In the genomic region with DNA sequence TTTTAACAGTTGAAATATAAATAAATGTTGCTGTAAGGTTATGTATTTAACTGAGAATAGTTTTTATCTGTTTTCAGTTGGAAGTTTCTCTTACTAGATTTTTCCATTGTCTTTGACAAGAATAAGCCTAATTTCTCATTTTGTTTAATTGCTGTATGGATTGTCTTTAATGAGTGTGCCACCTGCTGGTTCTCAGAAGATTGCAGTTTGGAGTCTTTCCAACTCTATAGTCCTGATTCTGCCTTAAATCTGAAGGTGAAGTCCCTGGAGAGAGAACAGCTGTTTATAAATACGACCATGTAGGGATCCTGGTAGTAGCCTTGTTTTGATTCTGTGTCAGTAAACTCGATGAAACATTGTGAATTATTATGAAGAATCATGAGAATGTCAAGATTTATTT, we compare ENCODE assay signal across 9 mouse cellular contexts. TPM values are rescaled to one million over a fixed set of nuclear protein-coding genes. Genes with fewer than 3 reads are reported as not detected.
DNase-seq lines count a peak whose midpoint lies in the region; ATAC-seq and TF ChIP-seq lines count a peak whose summit lies in the region.
"Had no signal": no experiment of that assay in that cellular context is flagged by ENCODE, and none has a peak within 500 bp of the region (broad histone marks: within the 10 kb centered on the region; RNA-seq: fewer than 3 reads in every experiment).

No protein-coding gene starts in this region.

- DNase-seq in adrenal gland, adult 18-20 months (ENCODE audit: low spot score in 2 of 2): peak; percentile 16 to 34
- no peak for DNase-seq in adrenal gland, adult 8-10 months
- peak; percentile 56 for DNase-seq in liver, adult 2 months (ENCODE audit: extremely low read depth, low read depth, low spot score)
- no peak for DNase-seq in liver, embryonic 11.5 days (ENCODE audit: low spot score)
- DNase-seq in heart, postnatal 0 days (ENCODE audit: low spot score): peak; percentile 47
- DNase-seq in left cerebral cortex, postnatal 25 days (ENCODE audit: low spot score in 2 of 2): peak; percentile 42 to 58
- DNase-seq in thymus, postnatal 25 days: peak; percentile 42

- no peak for TF ChIP-seq CTCF in liver, adult 2 months (IDR thresholded peaks at IDR 0.05; ENCODE audit: low read depth, low read length)
- TF ChIP-seq CTCF in heart, postnatal 0 days (IDR thresholded peaks at IDR 0.05; ENCODE audit: low read depth): peak; percentile 53

- H3K4me2 ChIP-seq in liver, embryonic 11.5 days: no peak overlapping the region
- no peak overlapping the region for H3K4me2 ChIP-seq in heart, postnatal 0 days (ENCODE audit: low read depth, low read length)

- H3K4me1 ChIP-seq in liver, adult 2 months (ENCODE audit: control insufficient read depth, insufficient read depth, low read length): no peaks in the 10 kb centered on the region
- H3K4me1 ChIP-seq in liver, embryonic 11.5 days (replicated peaks; ENCODE audit: control insufficient read depth, insufficient read depth, low read length): peaks cover 5% of the 10 kb centered on the region; the same call in 1 of the 2 replicates
- H3K4me1 ChIP-seq in heart, postnatal 0 days (ENCODE audit: control insufficient read depth, insufficient read depth): no peaks in the 10 kb centered on the region

- no peaks in the 10 kb centered on the region for H3K36me3 ChIP-seq in liver, adult 2 months (ENCODE audit: control insufficient read depth, insufficient read depth, low read length)
- H3K36me3 ChIP-seq in liver, embryonic 11.5 days (ENCODE audit: control insufficient read depth, insufficient read depth, low read length): 0 out of 2 replicates have a peak, but pooled peaks cover 6% of the 10 kb centered on the region
- H3K36me3 ChIP-seq in heart, postnatal 0 days (replicated peaks; ENCODE audit: control insufficient read depth, insufficient read depth, low read length): no peaks in the 10 kb centered on the region

- intact Hi-C loops in left cerebral cortex, postnatal 25 days (cut with DNase I): no loop called here

- H3K27ac ChIP-seq in liver, adult 2 months (replicated peaks; ENCODE audit: insufficient read depth, low read depth, low read length): no peak overlapping the region
- H3K27ac ChIP-seq in liver, embryonic 11.5 days (ENCODE audit: low read depth, low read length): no peak overlapping the region
- H3K27ac ChIP-seq in heart, postnatal 0 days (ENCODE audit: low read depth): no peak overlapping the region
- H3K27ac ChIP-seq: macrophage had no signal

- H3K9me3 ChIP-seq in liver, embryonic 11.5 days (ENCODE audit: control insufficient read depth, low read length): no peaks in the 10 kb centered on the region
- H3K9me3 ChIP-seq in heart, postnatal 0 days (replicated peaks; ENCODE audit: control insufficient read depth, low read length): no peaks in the 10 kb centered on the region

- WGBS in liver, adult 2 months: 37% methylated on average over 2 of the region's 2 CpGs
- 72% methylated on average over 2 of the region's 2 CpGs for WGBS in liver, embryonic 11.5 days
- WGBS in heart, postnatal 0 days: 48% methylated on average over 2 of the region's 2 CpGs

- no peak for TF ChIP-seq EP300 in heart, postnatal 0 days (IDR thresholded peaks at IDR 0.05; ENCODE audit: low read depth)

- H3K27me3 ChIP-seq in liver, adult 2 months (ENCODE audit: control insufficient read depth, insufficient read depth, low read length): no peaks in the 10 kb centered on the region
- no peaks in the 10 kb centered on the region for H3K27me3 ChIP-seq in liver, embryonic 11.5 days (replicated peaks; ENCODE audit: control insufficient read depth, insufficient read depth, low read length)
- no peaks in the 10 kb centered on the region for H3K27me3 ChIP-seq in heart, postnatal 0 days (ENCODE audit: control insufficient read depth, insufficient read depth, low read length)

- ATAC-seq in liver, embryonic 11.5 days (replicated peaks; ENCODE audit: low FRiP score): no peak
- peak; percentile 92 for ATAC-seq in activated CD4-positive, CD25-positive, alpha-beta regulatory T cell, adult 4 months
- no peak for ATAC-seq in heart, postnatal 0 days (ENCODE audit: insufficient read depth, low read depth)

- no peak overlapping the region for H3K9ac ChIP-seq in liver, adult 2 months (ENCODE audit: low read depth, low read length)
- H3K9ac ChIP-seq in liver, embryonic 11.5 days (ENCODE audit: low read depth, low read length): no peak overlapping the region
- H3K9ac ChIP-seq in heart, postnatal 0 days (replicated peaks; ENCODE audit: low read depth, low read length): no peak overlapping the region

- H3K79me2 ChIP-seq in liver, adult 2 months (ENCODE audit: control insufficient read depth, insufficient read depth, low read length): peaks cover 5% of the 10 kb centered on the region; the same call in 1 of the 2 replicates

- TF ChIP-seq POLR2A in liver, adult 2 months (IDR thresholded peaks at IDR 0.05; ENCODE audit: extremely low read depth, insufficient read depth, low read length): no peak

- no peak overlapping the region for H3K4me3 ChIP-seq in liver, adult 2 months (ENCODE audit: insufficient read depth, low read depth, low read length)
- no peak overlapping the region for H3K4me3 ChIP-seq in liver, embryonic 11.5 days (ENCODE audit: low read depth, low read length)
- H3K4me3 ChIP-seq in heart, postnatal 0 days (ENCODE audit: low read depth, low read length): no peak overlapping the region

RNA-seq across cellular contexts. Expression of gene Pds5b, which starts 29.2 kb away (rescaled TPM):
- total RNA-seq in adrenal gland, adult 18-20 months (2021): 10 to 100 TPM; 19.8 to 19.9 TPM
- total RNA-seq in adrenal gland, adult 8-10 months (2022): 10 to 100 TPM; 19.7 to 33.6 (median 26.4) TPM
- total RNA-seq in liver, adult 2 months (2014; rRNA removed): 12.4 and 16.2 TPM in 2 replicates
- polyA plus RNA-seq in liver, adult 2 months (2012; rRNA removed): 1.2 and 1.6 TPM in 2 replicates
- 27.1 and 29.5 TPM in 2 replicates for polyA plus RNA-seq in liver, embryonic 11.5 days (2014; fragmentation: Nextera tagmentation; extraction: Ambion mirVana)
- 10 to 100 TPM; 22.1 to 22.9 TPM for polyA plus RNA-seq in activated CD4-positive, CD25-positive, alpha-beta regulatory T cell, adult 4 months (2017; shearing (Covaris generic))
- 16.3 and 24.2 TPM in 2 replicates for total RNA-seq in heart, postnatal 0 days (2014; rRNA removed; ENCODE audit: low replicate concordance)
- 8.0 and 8.1 TPM in 2 replicates for polyA plus RNA-seq in heart, postnatal 0 days (2015; fragmentation: Nextera tagmentation; extraction: Ambion mirVana)
- total RNA-seq in left cerebral cortex, postnatal 25 days (2021): 10 to 100 TPM; 76.4 to 78.5 TPM

RNA-seq across cellular contexts. Expression of gene N4bp2l2, which starts 36.7 kb away (rescaled TPM):
- total RNA-seq in adrenal gland, adult 18-20 months (2021): 10 to 100 TPM; 69.6 to 88.7 TPM
- 10 to 100 TPM; 84.4 to 99.2 (median 88.5) TPM for total RNA-seq in adrenal gland, adult 8-10 months (2022)
- 32.0 and 60.5 TPM in 2 replicates for total RNA-seq in liver, adult 2 months (2014; rRNA removed)
- polyA plus RNA-seq in liver, adult 2 months (2012; rRNA removed): 5.1 and 6.9 TPM in 2 replicates
- polyA plus RNA-seq in liver, embryonic 11.5 days (2014; fragmentation: Nextera tagmentation; extraction: Ambion mirVana): 41.8 and 50.2 TPM in 2 replicates
- 10 to 100 TPM; 51.6 to 75.1 TPM for polyA plus RNA-seq in activated CD4-positive, CD25-positive, alpha-beta regulatory T cell, adult 4 months (2017; shearing (Covaris generic))
- total RNA-seq in heart, postnatal 0 days (2014; rRNA removed; ENCODE audit: low replicate concordance): 27.9 and 54.3 TPM in 2 replicates
- 24.0 and 26.9 TPM in 2 replicates for polyA plus RNA-seq in heart, postnatal 0 days (2015; fragmentation: Nextera tagmentation; extraction: Ambion mirVana)
- total RNA-seq in left cerebral cortex, postnatal 25 days (2021): 10 to 100 TPM; 82.7 to 86.1 TPM

Comparison
In these comparisons a context has a peak if more than half of its experiments do, and no peak if none do; other contexts are left out.
1. DNase-seq: peak in adrenal gland, adult 18-20 months (2 of 2), liver, adult 2 months (single experiment), heart, postnatal 0 days (single experiment), left cerebral cortex, postnatal 25 days (2 of 2) and thymus, postnatal 25 days (single experiment); none in adrenal gland, adult 8-10 months (single experiment) and liver, embryonic 11.5 days (single experiment).